Mouse (Mus musculus) lung, embryonic 16.5 days (tissue): ENCODE measurements at regions not wholly inside any gene's neighbourhood (a gene's known extent, or its start where the extent isn't known, plus 50 kb on each side); places are given as distances from the start of the nearest gene placed in this dataset.

Source experiments
- ATAC-seq: fragments of 200-750 bp; cut with Nextera tagmentation; 2 replicates; pipeline ENCODE4 v1.8.0; 2017; ENCODE audit warnings: low read depth, mild to moderate bottlenecking, moderate library complexity
- H3K27ac ChIP-seq: fragments of 300-500 bp; sonication (generic); 2 replicates; pipeline ENCODE4 v1.5.1; 2014; ENCODE audit warnings: mild to moderate bottlenecking, control low read depth, low read length
- H3K27me3 ChIP-seq: fragments of 300-500 bp; sonication (generic); 2 replicates; pipeline ENCODE4 v1.6.1; 2014; ENCODE audit warnings: low read depth, low read length, mixed read lengths; ENCODE audit not compliant: control insufficient read depth, insufficient read depth
- H3K36me3 ChIP-seq: fragments of 300-500 bp; sonication (generic); 2 replicates; pipeline ENCODE4 v1.6.1; 2014; ENCODE audit warnings: low read length; ENCODE audit not compliant: control insufficient read depth, insufficient read depth
- H3K4me1 ChIP-seq: fragments of 300-500 bp; sonication (generic); replicated peaks from 2 replicates; pipeline ENCODE4 v1.6.1; 2014; ENCODE audit warnings: low read length, mixed read lengths; ENCODE audit not compliant: control insufficient read depth, insufficient read depth
- H3K4me2 ChIP-seq: fragments of 300-500 bp; sonication (generic); 2 replicates; pipeline ENCODE4 v1.6.1; 2014; ENCODE audit warnings: low read depth, low read length, control low read depth
- H3K4me3 ChIP-seq: fragments of 300-500 bp; sonication (generic); 2 replicates; pipeline ENCODE4 v1.5.1; 2014; ENCODE audit warnings: mild to moderate bottlenecking, low read length, control low read depth
- H3K9ac ChIP-seq: fragments of 300-500 bp; sonication (generic); 2 replicates; pipeline ENCODE4 v1.6.1; 2014; ENCODE audit warnings: low read length, control low read depth
- H3K9me3 ChIP-seq: fragments of 300-500 bp; sonication (generic); 2 replicates; pipeline ENCODE4 v1.6.1; 2016; ENCODE audit warnings: low read length; ENCODE audit not compliant: control insufficient read depth
- WGBS: fragments of 180-500 bp; shearing (Covaris S2); extraction: QIAGEN DNeasy Blood & Tissue Kit; methylation state at CpG from one replicate; pipeline ENCODE4 v1.1.7; 2014; 5-methylcytosine and 5-hydroxymethylcytosine counted together

DNA sequence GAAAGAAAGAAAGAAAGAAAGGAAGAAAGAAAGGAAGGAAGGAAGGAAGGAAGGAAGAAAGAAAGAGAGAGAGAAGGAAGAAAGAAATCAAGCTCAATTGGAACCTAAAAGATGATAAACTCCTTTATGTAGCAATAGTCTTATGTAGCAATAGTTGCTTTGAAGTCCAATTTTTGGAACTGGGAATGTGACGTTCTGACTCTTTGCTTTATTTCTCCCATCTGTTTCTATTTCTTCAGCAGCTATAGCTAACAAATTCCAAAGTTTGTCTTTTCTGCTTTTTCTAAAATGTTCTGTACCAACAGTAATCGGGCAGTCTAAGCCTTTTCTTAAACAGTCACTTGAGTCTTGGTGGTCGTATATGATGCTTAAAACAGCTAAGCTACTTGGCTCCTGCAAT, 287.7 kb downstream of the Lmx1a start:
- no peaks in the 10 kb centered on the region for H3K4me1 ChIP-seq
- ATAC-seq: no peak
- no peak overlapping the region for H3K4me3 ChIP-seq
- H3K4me2 ChIP-seq: no peak overlapping the region
- WGBS: 62% methylated on average over 3 of the region's 3 CpGs
- H3K9me3 ChIP-seq: no peaks in the 10 kb centered on the region
- H3K27ac ChIP-seq: peak overlapping the region; percentile 70
- no peaks in the 10 kb centered on the region for H3K27me3 ChIP-seq
- H3K9ac ChIP-seq: no peak overlapping the region
- no peaks in the 10 kb centered on the region for H3K36me3 ChIP-seq

DNA sequence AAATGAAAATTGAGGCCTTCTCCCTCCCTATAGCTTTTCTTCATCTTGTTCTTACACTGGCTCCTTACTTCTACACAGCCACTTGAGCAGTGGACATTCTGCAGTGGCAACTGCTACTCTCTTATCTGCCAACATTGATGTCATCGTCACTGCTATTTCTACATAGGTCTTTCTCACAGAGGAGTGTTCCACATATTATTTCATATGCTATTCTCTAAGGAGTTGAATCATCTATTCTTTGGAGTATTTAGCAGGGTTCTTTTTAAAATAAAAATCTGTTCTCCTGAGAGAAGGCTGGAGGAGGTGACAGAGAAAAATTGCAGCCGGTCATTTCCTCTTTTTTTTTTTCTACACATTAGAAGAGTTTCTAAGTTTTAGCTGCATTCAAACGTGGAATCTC, 290.1 kb downstream of the Lmx1a start:
- peak; percentile 84 for ATAC-seq
- Histone ChIP-seq H3K4me1 (no peaks in the 10 kb centered on the region), H3K9ac (no peak overlapping the region), H3K4me3 (no peak overlapping the region), H3K27me3 (no peaks in the 10 kb centered on the region), H3K4me2 (no peak overlapping the region), H3K9me3 (no peaks in the 10 kb centered on the region), H3K27ac (peak overlapping the region; percentile 84), H3K36me3 (no peaks in the 10 kb centered on the region)
- WGBS: 50% methylated on average over 3 of the region's 3 CpGs

DNA sequence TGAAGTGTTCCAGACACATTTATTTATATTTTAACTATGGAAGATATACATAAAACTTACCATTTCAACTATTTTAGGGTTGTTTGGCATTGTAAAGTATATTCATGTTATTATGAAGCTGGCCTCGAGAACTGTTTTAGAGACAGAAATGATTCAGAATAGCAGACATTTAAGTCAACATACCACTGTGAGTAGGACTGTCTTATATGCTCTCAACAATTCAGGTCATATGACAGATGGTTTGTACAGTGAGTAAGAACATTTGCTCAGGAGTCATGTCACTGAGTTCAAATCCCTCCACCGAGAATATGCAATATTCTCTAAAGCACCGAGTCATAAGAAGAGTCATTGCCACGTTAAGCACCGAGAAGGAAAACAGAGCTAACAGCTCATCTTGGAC, 290.6 kb downstream of the Lmx1a start:
- Histone ChIP-seq H3K4me3 (no peak overlapping the region), H3K36me3 (no peaks in the 10 kb centered on the region), H3K9me3 (no peaks in the 10 kb centered on the region), H3K4me2 (no peak overlapping the region), H3K9ac (no peak overlapping the region), H3K27me3 (no peaks in the 10 kb centered on the region), H3K4me1 (no peaks in the 10 kb centered on the region), H3K27ac (peak overlapping the region; percentile 82)
- WGBS: 48% methylated on average over 5 of the region's 5 CpGs
- ATAC-seq: peak; percentile 87

DNA sequence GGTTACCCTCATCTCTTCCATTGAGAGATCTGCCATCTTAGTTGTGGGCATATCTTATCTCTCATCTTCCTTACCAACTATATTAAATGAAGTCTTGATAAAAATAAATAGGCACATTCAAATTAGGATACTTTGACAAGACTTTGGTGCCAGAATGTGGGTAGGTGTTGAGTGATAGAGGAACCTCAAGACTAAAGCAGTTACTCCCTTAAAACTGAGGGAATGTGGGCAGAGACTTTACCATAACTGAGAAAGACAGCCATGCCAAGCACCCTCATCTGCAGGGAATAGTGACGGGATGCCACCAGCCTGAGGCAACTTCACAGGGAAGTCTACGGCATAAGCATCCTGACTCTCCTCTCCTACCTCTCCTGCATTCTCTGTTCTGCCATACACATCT, 292.3 kb downstream of the Lmx1a start:
- H3K4me3 ChIP-seq: no peak overlapping the region
- H3K36me3 ChIP-seq: no peaks in the 10 kb centered on the region
- no peak overlapping the region for H3K4me2 ChIP-seq
- no peaks in the 10 kb centered on the region for H3K4me1 ChIP-seq
- ATAC-seq: no peak
- no peak overlapping the region for H3K27ac ChIP-seq
- H3K9me3 ChIP-seq: no peaks in the 10 kb centered on the region
- no peak overlapping the region for H3K9ac ChIP-seq
- no peaks in the 10 kb centered on the region for H3K27me3 ChIP-seq
- WGBS: 84% methylated on average over 2 of the region's 2 CpGs

DNA sequence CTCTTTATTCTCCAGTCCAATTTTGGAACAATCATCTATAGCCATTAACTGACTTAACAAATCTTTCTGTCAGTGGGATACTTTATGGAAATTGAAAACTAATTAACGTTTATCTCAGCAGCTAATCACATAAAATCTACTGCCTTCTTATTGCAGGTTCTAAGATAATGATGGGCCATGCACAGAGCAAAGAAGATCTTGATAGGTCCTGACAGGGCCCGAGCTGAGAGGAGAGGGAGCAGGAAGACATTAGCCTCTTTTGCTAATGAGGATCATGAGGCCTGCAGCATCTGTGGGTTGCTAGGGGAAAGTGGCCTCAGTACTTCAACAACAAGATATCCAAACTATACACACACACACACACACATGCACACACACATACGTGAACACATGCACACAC, 318.4 kb downstream of the Lmx1a start:
- no peaks in the 10 kb centered on the region for H3K27me3 ChIP-seq
- peaks cover 3% of the 10 kb centered on the region; the same call in 1 of the 2 replicates for H3K4me1 ChIP-seq
- H3K36me3 ChIP-seq: no peaks in the 10 kb centered on the region
- ATAC-seq: no peak
- H3K9ac ChIP-seq: no peak overlapping the region
- H3K9me3 ChIP-seq: no peaks in the 10 kb centered on the region
- WGBS: 82% methylated on average over 3 of the region's 3 CpGs
- H3K4me2 ChIP-seq: no peak overlapping the region
- no peak overlapping the region for H3K27ac ChIP-seq
- H3K4me3 ChIP-seq: no peak overlapping the region

DNA sequence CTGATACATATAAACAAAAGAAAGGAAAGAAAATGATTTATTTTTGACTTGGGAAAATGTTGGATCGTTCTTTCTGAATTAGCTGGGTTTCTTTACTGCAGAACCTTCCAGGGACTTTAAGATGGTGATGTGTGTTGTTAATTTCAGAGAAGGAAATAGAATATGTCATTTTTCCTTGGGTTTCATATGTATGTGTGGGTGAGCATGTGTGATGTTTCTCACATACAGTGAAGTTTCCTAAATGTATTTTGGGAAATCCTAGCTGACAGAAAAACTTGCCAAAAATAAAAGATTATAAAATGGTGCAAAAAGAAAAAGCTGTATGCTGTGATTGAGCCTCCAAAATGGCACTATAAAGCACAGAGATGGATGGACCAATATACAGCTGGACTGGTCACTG, 319.2 kb downstream of the Lmx1a start:
- no peak for ATAC-seq
- H3K27ac ChIP-seq: no peak overlapping the region
- H3K9me3 ChIP-seq: no peaks in the 10 kb centered on the region
- H3K4me3 ChIP-seq: no peak overlapping the region
- H3K4me2 ChIP-seq: no peak overlapping the region
- no peaks in the 10 kb centered on the region for H3K36me3 ChIP-seq
- peaks cover 3% of the 10 kb centered on the region; the same call in 1 of the 2 replicates for H3K4me1 ChIP-seq
- no peaks in the 10 kb centered on the region for H3K27me3 ChIP-seq
- no peak overlapping the region for H3K9ac ChIP-seq
- WGBS: 51% methylated on average over 1 of the region's 1 CpGs

DNA sequence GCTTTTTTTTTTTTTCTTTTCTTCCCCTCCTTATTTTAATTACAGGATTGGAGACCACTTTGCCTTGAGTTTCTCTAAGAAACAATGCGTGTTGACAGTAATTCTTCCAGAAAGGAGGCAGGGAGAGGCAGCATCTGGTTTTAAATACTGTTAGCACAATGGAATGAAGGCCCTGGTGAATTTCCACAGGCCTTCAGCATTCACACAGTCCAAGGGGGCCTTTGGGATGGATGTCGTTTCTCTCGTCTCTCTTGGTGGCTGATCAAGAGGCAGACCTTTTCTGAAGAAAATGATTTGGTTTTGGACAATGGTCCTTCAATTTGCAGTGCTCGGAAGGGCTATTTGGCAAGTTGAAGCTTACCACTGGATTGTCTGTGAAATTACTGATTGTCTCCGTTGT, 321.4 kb downstream of the Lmx1a start:
- no peak overlapping the region for H3K4me2 ChIP-seq
- H3K27me3 ChIP-seq: no peaks in the 10 kb centered on the region
- peaks cover 3% of the 10 kb centered on the region; the same call in 1 of the 2 replicates for H3K4me1 ChIP-seq
- WGBS: 80% methylated on average over 5 of the region's 5 CpGs
- no peak overlapping the region for H3K9ac ChIP-seq
- no peaks in the 10 kb centered on the region for H3K36me3 ChIP-seq
- H3K4me3 ChIP-seq: no peak overlapping the region
- H3K27ac ChIP-seq: peak overlapping the region; percentile 14
- no peak for ATAC-seq
- H3K9me3 ChIP-seq: no peaks in the 10 kb centered on the region

DNA sequence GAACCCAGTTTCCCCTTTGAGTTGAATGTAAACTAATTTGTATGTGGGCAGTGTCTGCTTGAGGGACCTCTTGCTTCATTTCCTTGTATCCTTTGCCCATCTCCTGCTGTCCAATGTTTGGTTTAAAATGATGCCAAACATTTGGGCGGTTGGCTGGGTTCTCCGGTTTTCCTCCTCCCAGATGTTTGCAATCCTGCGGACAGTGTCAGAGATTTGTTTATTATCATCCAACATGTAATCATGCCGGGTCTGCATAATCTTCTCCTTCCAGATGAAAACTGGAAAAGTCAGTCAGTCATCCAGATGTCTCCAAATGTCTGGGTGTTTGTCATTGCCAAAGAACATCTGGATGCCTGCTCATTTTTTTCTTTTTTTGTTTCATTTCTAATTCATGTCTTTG, 323.0 kb downstream of the Lmx1a start:
- peak; percentile 93 for ATAC-seq
- Histone ChIP-seq H3K27me3 (no peaks in the 10 kb centered on the region), H3K4me1 (peaks cover 3% of the 10 kb centered on the region; the same call in 1 of the 2 replicates), H3K9ac (no peak overlapping the region), H3K27ac (peak overlapping the region; percentile 70; the same call in 1 of the 2 replicates), H3K4me3 (no peak overlapping the region), H3K9me3 (no peaks in the 10 kb centered on the region), H3K36me3 (no peaks in the 10 kb centered on the region), H3K4me2 (no peak overlapping the region)
- WGBS: 34% methylated on average over 4 of the region's 4 CpGs

DNA sequence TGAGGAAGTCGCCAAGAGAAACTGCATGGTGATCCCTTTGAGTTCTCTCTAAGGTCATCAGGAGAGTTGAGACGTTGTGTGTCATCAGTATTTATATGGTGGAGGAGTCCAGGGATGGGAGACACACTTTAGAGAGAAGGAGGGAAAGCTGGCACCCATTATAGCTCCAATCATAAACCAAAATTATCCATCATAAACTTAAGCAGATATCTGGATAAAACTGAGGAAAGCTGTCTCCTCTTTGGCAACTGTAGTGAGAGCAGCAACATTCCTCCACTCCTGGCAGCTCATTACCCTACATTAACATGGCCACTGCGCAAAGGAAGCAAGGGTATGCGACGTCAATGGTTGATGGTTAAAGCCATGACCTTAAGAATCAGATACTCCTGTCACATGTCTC, 323.6 kb downstream of the Lmx1a start:
- peak; percentile 89 for ATAC-seq
- no peaks in the 10 kb centered on the region for H3K36me3 ChIP-seq
- peak overlapping the region; percentile 70 for H3K27ac ChIP-seq

DNA sequence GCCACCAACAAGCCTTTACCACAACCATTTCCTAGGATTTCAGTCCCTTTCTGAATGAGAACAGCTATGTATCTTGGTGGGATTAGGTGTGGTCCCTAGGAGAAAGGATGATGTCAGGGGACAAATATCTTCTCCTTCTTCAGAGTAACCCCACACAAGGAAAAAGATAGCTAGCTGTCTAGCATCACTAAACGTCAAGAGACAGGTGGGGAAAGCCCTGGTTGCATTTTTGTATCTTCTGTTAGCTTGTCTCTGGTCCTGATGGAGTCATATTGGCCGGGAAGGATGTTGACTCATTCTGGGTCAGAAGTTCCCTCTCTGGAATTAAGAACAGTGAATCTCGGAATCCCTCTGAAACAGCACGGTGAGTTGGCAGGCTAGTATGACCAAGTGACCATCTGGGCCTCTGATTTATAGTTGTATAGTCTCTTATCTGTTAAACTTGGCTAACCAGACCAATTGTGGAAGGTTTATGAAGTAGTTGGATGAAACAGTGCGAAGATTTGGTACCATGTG, 327.4 kb downstream of the Lmx1a start:
- no peak overlapping the region for H3K4me2 ChIP-seq
- no peaks in the 10 kb centered on the region for H3K9me3 ChIP-seq
- H3K27ac ChIP-seq: no peak overlapping the region
- no peaks in the 10 kb centered on the region for H3K4me1 ChIP-seq
- H3K4me3 ChIP-seq: no peak overlapping the region
- no peak for ATAC-seq
- no peaks in the 10 kb centered on the region for H3K27me3 ChIP-seq
- no peaks in the 10 kb centered on the region for H3K36me3 ChIP-seq
- 72% methylated on average over 5 of the region's 5 CpGs for WGBS
- H3K9ac ChIP-seq: no peak overlapping the region

More for the DNA sequence above, 323.6 kb downstream of the Lmx1a start:
- Histone ChIP-seq H3K4me2 (no peak overlapping the region), H3K9ac (no peak overlapping the region), H3K4me1 (peaks cover 3% of the 10 kb centered on the region; the same call in 1 of the 2 replicates), H3K27me3 (no peaks in the 10 kb centered on the region), H3K4me3 (no peak overlapping the region), H3K9me3 (no peaks in the 10 kb centered on the region)
- WGBS: 39% methylated on average over 5 of the region's 5 CpGs
